Mouse (Mus musculus) gastrocnemius, adult 2 months (tissue): Measurements from ENCODE around the gene Foxp1. TPM values are rescaled to one million over a fixed set of nuclear protein-coding genes. Genes with fewer than 3 reads are reported as not detected.

ENCODE experiments used
- DNase-seq: peaks from one replicate; pipeline ENCODE4 v3.0.0; 2022
- H3K27ac ChIP-seq: fragments of 200-600 bp; 2 replicates; pipeline ENCODE4 v1.8.1; 2022; ENCODE audit warnings: mild to moderate bottlenecking
- H3K4me3 ChIP-seq: fragments of 200-600 bp; 2 replicates; pipeline ENCODE4 v1.8.1; 2022; ENCODE audit warnings: mild to moderate bottlenecking, moderate library complexity
- CTCF ChIP-seq: fragments of 200-600 bp; IDR thresholded peaks from 2 replicates; pipeline ENCODE4 v1.8.1; 2022; ENCODE audit warnings: antibody characterized with exemption, mild to moderate bottlenecking, moderate library complexity
- intact Hi-C: fragments of 180-260 bp; cut with DNase I; formaldehyde crosslinking; loops from one replicate; pipeline ENCODE4 v1.15.1; 2025
- total RNA-seq, 2 experiments: library from RNA; stranded (reverse); gene quantifications; 2 replicates each; pipeline ENCODE4 v1.2.3; 2021

Gene Foxp1
- total RNA-seq, 2 experiments from 2014 or later = 17.4 to 20.9 TPM

DNA sequence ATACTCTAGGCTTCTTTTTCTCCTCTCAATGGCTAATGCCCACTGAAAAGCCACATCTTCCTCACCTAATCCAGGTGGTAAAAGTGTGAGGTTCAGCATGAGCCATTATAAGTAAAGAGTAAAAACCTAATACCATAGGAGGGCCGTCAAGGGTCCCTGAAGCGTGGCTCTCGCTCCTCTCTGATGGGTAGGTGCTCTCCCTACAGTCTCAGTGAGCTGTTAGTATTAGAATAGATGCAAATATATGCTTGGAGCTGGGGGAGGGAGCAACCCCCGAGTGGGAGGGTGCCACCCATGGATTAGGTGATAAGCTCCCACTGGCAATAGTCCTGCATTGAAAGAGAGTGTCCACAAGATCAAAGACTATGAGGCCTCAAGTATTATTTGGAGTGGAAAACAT lies 527.6 kb downstream of the Foxp1 start:
- no peak for DNase-seq
- intact Hi-C loops = no loop called here
- no peak overlapping the region for H3K27ac ChIP-seq
- no peak overlapping the region for H3K4me3 ChIP-seq
- TF ChIP-seq CTCF = no peak

DNA sequence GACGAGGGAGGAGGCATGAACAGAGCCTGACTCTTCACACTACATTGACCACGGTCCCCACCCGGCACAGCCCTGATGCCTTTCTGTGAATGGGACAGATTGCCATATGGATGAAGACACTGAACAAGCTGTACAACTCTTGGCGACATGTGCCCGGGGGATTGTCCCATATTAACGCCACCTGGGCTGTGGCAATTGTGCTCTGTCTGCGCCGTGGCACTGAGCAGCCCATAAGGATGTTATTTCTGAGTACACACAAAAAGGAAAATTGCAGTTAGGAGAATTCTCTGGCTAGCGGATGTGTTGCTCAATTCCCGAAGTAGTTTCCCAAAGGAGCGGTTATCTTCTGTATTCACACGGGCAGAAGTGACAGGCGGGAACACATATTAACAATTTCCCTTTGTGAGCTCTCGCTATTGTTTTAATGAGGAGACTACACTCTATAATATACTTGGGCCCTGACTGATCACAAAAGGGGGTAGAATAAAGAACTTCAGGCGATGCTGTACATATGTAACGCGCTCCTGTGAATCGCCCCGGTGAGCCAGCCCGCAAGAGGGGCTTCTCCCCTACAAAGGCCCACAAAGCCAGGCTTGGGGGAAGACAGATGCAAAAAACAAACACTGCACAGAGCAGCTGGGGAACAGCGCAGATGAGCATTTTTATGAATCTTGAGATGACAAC lies 528.3 kb downstream of the Foxp1 start:
- no peak overlapping the region for H3K4me3 ChIP-seq
- H3K27ac ChIP-seq = peak overlapping the region; percentile 44
- intact Hi-C loops = no loop called here
- no peak for TF ChIP-seq CTCF
- DNase-seq = no peak

- Histone ChIP-seq H3K4me3 (no peak overlapping the region), H3K27ac (peak overlapping the region; percentile 52; the same call in 1 of the 2 replicates)
- DNase-seq = no peak
- intact Hi-C loops = no loop called here
- no peak for TF ChIP-seq CTCF
Measured at GRCm38 (mm10) chr6:98993231-98993630, 529.3 kb downstream of the Foxp1 start.

- no peak for TF ChIP-seq CTCF
- no peak for DNase-seq
- Histone ChIP-seq H3K4me3 (no peak overlapping the region), H3K27ac (peak overlapping the region; percentile 52; the same call in 1 of the 2 replicates)
- intact Hi-C loops = no loop called here
Measured at GRCm38 (mm10) chr6:98992772-98993147, 529.8 kb downstream of the Foxp1 start.

DNA sequence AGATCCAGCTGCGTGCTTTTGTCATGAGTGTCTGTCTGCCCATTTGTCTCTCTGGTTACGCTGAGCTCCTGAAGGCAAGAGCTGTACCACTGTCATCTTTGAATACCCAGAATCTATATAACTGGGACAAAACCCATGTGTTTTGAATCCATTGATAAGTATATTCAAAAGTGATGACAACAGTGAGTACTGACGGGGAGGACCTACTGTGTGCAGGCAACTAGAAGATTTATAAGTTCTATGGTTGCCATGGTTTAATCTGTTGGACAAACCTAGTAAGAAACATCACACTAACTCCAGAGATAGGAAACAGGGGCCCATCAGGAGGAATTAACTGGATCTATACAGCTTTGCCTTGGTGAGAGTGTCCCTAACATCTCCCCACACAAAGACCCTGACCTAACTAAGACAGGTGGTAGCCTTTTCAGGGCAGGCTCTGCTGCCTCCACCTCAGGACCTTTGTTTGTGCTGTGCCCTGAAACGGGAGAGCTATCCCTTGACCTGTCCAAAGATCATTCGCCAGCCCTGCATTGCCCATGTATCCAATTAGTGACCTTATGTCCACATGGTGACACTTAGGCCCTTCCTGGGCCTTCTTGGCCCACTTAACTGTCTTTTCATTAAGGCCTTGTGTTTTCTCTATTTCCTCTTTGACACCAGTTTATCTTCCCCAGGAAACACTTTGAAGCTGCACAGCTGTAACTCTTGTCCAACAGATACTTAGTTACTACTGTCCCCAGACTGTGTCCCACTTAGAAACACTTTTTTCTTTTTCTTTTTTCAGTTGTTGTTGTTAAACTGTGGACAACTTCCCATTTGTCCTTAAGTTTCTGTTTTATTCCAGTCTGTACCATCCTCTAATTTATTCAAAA lies 530.4 kb downstream of the Foxp1 start:
- H3K27ac ChIP-seq = peak overlapping the region; percentile 52; the same call in 1 of the 2 replicates
- H3K4me3 ChIP-seq = no peak overlapping the region
- no peak for DNase-seq
- intact Hi-C loops = no loop called here
- TF ChIP-seq CTCF = no peak

GRCm38 (mm10) chr6:98987533-98988169 lies 534.9 kb downstream of the Foxp1 start:
- intact Hi-C loops = no loop called here
- no peak for DNase-seq
- no peak for TF ChIP-seq CTCF
- no peak overlapping the region for H3K4me3 ChIP-seq
- no peak overlapping the region for H3K27ac ChIP-seq

GRCm38 (mm10) chr6:98985452-98985851 lies 537.1 kb downstream of the Foxp1 start:
- no peak overlapping the region for H3K27ac ChIP-seq
- H3K4me3 ChIP-seq = no peak overlapping the region
- TF ChIP-seq CTCF = no peak
- no peak for DNase-seq
- intact Hi-C loops = no loop called here

DNA sequence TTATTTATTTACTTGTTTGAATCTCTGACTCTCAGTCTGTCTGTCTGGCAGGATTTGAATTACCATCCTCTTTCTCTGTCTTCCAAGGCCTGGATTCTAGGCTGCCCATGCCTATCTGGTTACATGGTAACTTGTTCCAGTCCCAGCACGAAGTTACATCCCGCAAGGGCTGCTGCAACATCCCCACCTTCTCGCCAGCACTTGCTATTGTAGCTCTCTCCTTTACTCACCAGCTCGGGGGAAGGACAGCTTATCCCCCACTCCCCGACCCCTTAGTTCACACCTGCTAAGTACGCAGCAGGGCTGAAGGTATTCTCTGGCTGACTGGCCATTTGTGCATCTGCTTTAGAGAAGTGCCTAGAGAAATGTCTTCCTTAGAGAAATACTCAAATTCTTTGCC lies 537.9 kb downstream of the Foxp1 start:
- intact Hi-C loops = no loop called here
- TF ChIP-seq CTCF = no peak
- no peak for DNase-seq

DNA sequence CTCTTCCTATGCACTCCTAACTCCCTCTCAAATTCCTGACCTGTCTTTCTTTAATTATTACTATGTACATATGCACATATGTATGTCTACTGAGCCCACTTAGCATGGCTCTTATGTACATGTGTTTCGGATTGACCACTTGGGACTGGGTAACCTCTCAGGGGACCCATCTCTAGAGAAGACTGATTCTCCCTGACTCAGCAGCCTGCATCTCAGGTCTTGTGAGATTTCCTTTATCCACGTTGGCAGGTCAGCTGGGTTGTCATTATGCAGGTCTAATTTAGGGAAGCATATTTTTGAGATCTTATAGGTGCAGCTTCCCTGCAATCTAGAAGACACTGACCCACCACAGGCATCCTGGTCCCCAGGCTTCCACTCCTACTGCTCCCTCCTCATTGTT lies 538.5 kb downstream of the Foxp1 start:
- H3K27ac ChIP-seq = no peak overlapping the region
- TF ChIP-seq CTCF = no peak
- intact Hi-C loops = no loop called here
- H3K4me3 ChIP-seq = no peak overlapping the region
- no peak for DNase-seq

More for the DNA sequence above, 537.9 kb downstream of the Foxp1 start:
- Histone ChIP-seq H3K27ac (no peak overlapping the region), H3K4me3 (no peak overlapping the region)

DNA sequence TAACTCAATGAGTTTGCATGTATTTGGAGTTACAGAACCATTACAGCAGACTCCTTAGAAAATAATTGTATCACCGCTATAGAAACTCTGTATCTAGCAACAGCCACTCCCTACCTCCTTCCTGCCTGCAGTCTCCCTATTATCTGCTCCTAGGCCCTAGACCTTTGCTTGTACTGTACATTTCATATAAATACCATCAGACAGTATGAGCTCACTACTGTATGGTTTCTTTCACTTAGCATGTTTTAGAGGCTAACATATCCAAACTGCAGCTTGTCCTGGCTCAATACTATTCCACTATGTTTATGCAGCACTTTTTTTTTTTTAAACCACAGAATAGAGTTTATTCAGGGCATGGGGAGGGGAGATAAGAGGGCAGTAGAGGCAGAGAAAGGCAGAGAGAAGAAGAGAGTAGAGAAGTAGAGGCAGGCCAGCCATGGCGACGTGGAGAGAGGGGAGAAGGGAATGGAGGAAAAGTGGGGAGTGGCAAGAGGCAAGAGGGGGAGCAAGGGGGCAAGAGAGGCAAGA lies 539.1 kb downstream of the Foxp1 start:
- Histone ChIP-seq H3K4me3 (no peak overlapping the region), H3K27ac (no peak overlapping the region)
- intact Hi-C loops = no loop called here
- TF ChIP-seq CTCF = no peak
- DNase-seq = no peak

- TF ChIP-seq CTCF = no peak
- H3K4me3 ChIP-seq = no peak overlapping the region
- H3K27ac ChIP-seq = no peak overlapping the region
- intact Hi-C loops = no loop called here
- DNase-seq = no peak
Measured at GRCm38 (mm10) chr6:98981265-98981664, 541.3 kb downstream of the Foxp1 start.

DNA sequence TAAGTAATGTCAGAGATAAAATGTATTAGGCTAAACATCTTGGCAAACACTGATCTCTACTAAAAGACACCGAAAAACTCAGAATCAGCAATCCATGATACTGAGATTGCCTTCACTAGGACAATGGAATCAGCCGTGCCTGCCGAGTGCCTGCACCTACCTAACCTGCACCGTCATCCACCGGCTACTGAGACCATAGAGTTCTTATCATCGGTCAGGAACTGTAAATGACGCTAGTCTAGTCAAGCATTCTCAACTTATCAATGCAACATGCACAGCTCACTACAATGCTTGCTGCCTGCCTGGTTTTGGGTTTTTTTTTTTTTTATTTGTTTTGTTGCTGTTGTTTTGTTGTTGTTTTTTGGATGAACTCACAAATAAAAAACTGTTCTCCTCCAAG lies 542.1 kb downstream of the Foxp1 start:
- DNase-seq = no peak
- TF ChIP-seq CTCF = no peak
- Histone ChIP-seq H3K4me3 (no peak overlapping the region), H3K27ac (no peak overlapping the region)
- intact Hi-C loops = no loop called here

DNA sequence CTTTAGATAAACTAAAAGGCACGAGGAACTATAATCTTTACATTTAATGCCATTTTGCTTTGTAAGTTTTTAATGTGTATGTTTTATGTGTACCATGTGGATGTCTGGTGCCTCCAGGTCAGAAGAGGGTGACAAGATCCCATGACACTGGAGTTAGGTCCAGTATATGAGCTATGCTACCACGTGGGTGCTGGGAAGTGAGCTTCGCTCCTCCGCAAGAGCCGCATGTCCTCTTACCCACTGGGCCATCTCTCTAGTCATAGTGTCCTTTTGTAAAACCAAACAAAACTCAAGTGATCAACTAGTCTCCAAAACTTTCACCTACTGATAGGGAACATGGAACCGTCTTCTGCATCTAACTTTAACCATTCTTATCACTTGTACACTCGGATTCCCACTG lies 542.5 kb downstream of the Foxp1 start:
- no peak for DNase-seq
- no peak overlapping the region for H3K4me3 ChIP-seq
- no peak overlapping the region for H3K27ac ChIP-seq
- intact Hi-C loops = no loop called here
- no peak for TF ChIP-seq CTCF
